Mouse (Mus musculus) kidney, adult 2 months (tissue): Measurements from ENCODE around the gene Oxct2a. TPM values are rescaled to one million over a fixed set of nuclear protein-coding genes. Genes with fewer than 3 reads are reported as not detected.
A peak's percentile ranks its signal among the peaks of the same experiment; 100 is the strongest.
"Not testable (repeated sequence)": the region's sequence is repeated elsewhere in the genome, so short reads cannot be mapped to it uniquely, and the experiment has no call there.

Source experiments
- DNase-seq: peaks from one replicate; pipeline ENCODE4 v3.0.0; 2021
- H3K27ac ChIP-seq: fragments of 200-500 bp; 2 replicates; pipeline ENCODE4 v1.5.1; 2012; ENCODE audit warnings: low read depth, low read length, control low read depth, inconsistent platforms; ENCODE audit not compliant: insufficient read depth
- H3K27me3 ChIP-seq: fragments of 200-500 bp; replicated peaks from 2 replicates; pipeline ENCODE4 v1.6.1; 2012; ENCODE audit warnings: mild to moderate bottlenecking, moderate library complexity, low read length, inconsistent platforms; ENCODE audit not compliant: control insufficient read depth, insufficient read depth
- H3K36me3 ChIP-seq: fragments of 200-500 bp; 2 replicates; pipeline ENCODE4 v1.6.1; 2012; ENCODE audit warnings: mild to moderate bottlenecking, moderate library complexity, low read length, inconsistent platforms; ENCODE audit not compliant: control insufficient read depth, insufficient read depth
- H3K4me1 ChIP-seq: fragments of 200-500 bp; 2 replicates; pipeline ENCODE4 v1.6.1; 2011; ENCODE audit warnings: low read length; ENCODE audit not compliant: control insufficient read depth, insufficient read depth
- H3K4me3 ChIP-seq: fragments of 200-500 bp; 2 replicates; pipeline ENCODE4 v1.5.1; 2011; ENCODE audit warnings: mild to moderate bottlenecking, low read depth, low read length, control low read depth; ENCODE audit not compliant: insufficient read depth
- CTCF ChIP-seq: fragments of 200-500 bp; conservative IDR thresholded peaks from 2 replicates; pipeline ENCODE4 v1.5.1; 2011; ENCODE audit warnings: low read depth, mild to moderate bottlenecking, control low read depth, low read length, moderate library complexity, mixed read lengths; ENCODE audit not compliant: insufficient read depth, insufficient read length
- POLR2A ChIP-seq: fragments of 200-500 bp; IDR thresholded peaks from one replicate; pipeline ENCODE4 v1.6.1; 2011; ENCODE audit warnings: low read depth, low read length, control low read depth
- WGBS: fragments of 180-500 bp; shearing (Covaris S2); methylation state at CpG from one replicate; pipeline ENCODE4 v1.1.7; 2018; 5-methylcytosine and 5-hydroxymethylcytosine counted together
- polyA plus RNA-seq: library from polyadenylated mRNA; depleted of rRNA; stranded (reverse); fragments of >200 nt; gene quantifications from 2 replicates; pipeline ENCODE4 v1.2.3, GENCODE M21; 2012

Gene Oxct2a
- polyA plus RNA-seq, 1 experiment: 0.11 TPM

- DNase-seq: no peak
- Histone ChIP-seq H3K4me3 (no peak overlapping the region), H3K4me1 (no peaks in the 10 kb centered on the region), H3K27me3 (no peaks in the 10 kb centered on the region; the same call in 1 of the 2 replicates), H3K27ac (no peak overlapping the region), H3K36me3 (no peaks in the 10 kb centered on the region)
- WGBS: 88% methylated on average over 5 of the region's 5 CpGs
- no peak for TF ChIP-seq CTCF
- TF ChIP-seq POLR2A: no peak
Measured at GRCm38 (mm10) chr4:123331326-123331725, 7.9 kb upstream of the Oxct2a start.

- H3K27me3 ChIP-seq: no peaks in the 10 kb centered on the region; the same call in 1 of the 2 replicates
- H3K4me1 ChIP-seq: no peaks in the 10 kb centered on the region
- no peak for DNase-seq
- H3K27ac ChIP-seq: no peak overlapping the region
- TF ChIP-seq POLR2A (no peak), CTCF (no peak)
- WGBS: 80% methylated on average over 6 of the region's 6 CpGs
- H3K4me3 ChIP-seq: no peak overlapping the region
- no peaks in the 10 kb centered on the region for H3K36me3 ChIP-seq
Measured at GRCm38 (mm10) chr4:123328946-123329345, 5.5 kb upstream of the Oxct2a start.

GRCm38 (mm10) chr4:123327630-123328029, 4.2 kb upstream of the Oxct2a start:
- no peak for TF ChIP-seq CTCF
- no peak for TF ChIP-seq POLR2A

GRCm38 (mm10) chr4:123326087-123326486, 2.7 kb upstream of the Oxct2a start:
- H3K36me3 ChIP-seq: no peaks in the 10 kb centered on the region
- H3K27ac ChIP-seq: no peak overlapping the region
- no peaks in the 10 kb centered on the region for H3K4me1 ChIP-seq
- no peak overlapping the region for H3K4me3 ChIP-seq
- 60% methylated on average over 3 of the region's 3 CpGs for WGBS
- no peaks in the 10 kb centered on the region for H3K27me3 ChIP-seq
- DNase-seq: no peak
- TF ChIP-seq CTCF: no peak
- TF ChIP-seq POLR2A: no peak

More at GRCm38 (mm10) chr4:123327630-123328029, 4.2 kb upstream of the Oxct2a start:
- H3K27me3 ChIP-seq: no peaks in the 10 kb centered on the region
- 57% methylated on average over 3 of the region's 3 CpGs for WGBS
- no peaks in the 10 kb centered on the region for H3K36me3 ChIP-seq
- no peak overlapping the region for H3K4me3 ChIP-seq
- no peak for DNase-seq
- H3K4me1 ChIP-seq: no peaks in the 10 kb centered on the region
- no peak overlapping the region for H3K27ac ChIP-seq

- not testable (repeated sequence) for H3K27ac ChIP-seq, H3K36me3 ChIP-seq, H3K27me3 ChIP-seq, H3K4me1 ChIP-seq
- DNase-seq: peak; percentile 19
- WGBS: 24% methylated on average over 30 of the region's 38 CpGs
- H3K4me3 ChIP-seq: 0 out of 2 replicates have a peak overlapping the region, but pooled peaks have one; percentile 11
Measured at GRCm38 (mm10) chr4:123322910-123323309, 524 bp downstream of the Oxct2a start.

- no peak overlapping the region for H3K4me3 ChIP-seq
- H3K27me3 ChIP-seq: no peaks in the 10 kb centered on the region
- no peak overlapping the region for H3K27ac ChIP-seq
- TF ChIP-seq POLR2A (no peak), CTCF (no peak)
- H3K4me1 ChIP-seq: no peaks in the 10 kb centered on the region
- H3K36me3 ChIP-seq: no peaks in the 10 kb centered on the region
- WGBS: 94% methylated on average over 3 of the region's 3 CpGs
- no peak for DNase-seq
Measured at GRCm38 (mm10) chr4:123314497-123314896, 8.9 kb downstream of the Oxct2a start.

GRCm38 (mm10) chr4:123313010-123313409, 10.4 kb downstream of the Oxct2a start:
- Histone ChIP-seq H3K27ac (no peak overlapping the region), H3K4me1 (no peaks in the 10 kb centered on the region), H3K4me3 (no peak overlapping the region), H3K36me3 (no peaks in the 10 kb centered on the region), H3K27me3 (no peaks in the 10 kb centered on the region)
- no peak for DNase-seq
- no peak for TF ChIP-seq CTCF
- TF ChIP-seq POLR2A: no peak
- WGBS: 79% methylated on average over 6 of the region's 6 CpGs

- H3K4me1 ChIP-seq: no peaks in the 10 kb centered on the region
- no peaks in the 10 kb centered on the region for H3K36me3 ChIP-seq
- H3K4me3 ChIP-seq: no peak overlapping the region
- WGBS: 91% methylated on average over 7 of the region's 7 CpGs
- DNase-seq: no peak
- no peak for TF ChIP-seq POLR2A
- no peak for TF ChIP-seq CTCF
- H3K27me3 ChIP-seq: no peaks in the 10 kb centered on the region
- H3K27ac ChIP-seq: no peak overlapping the region
Measured at GRCm38 (mm10) chr4:123311845-123312244, 11.6 kb downstream of the Oxct2a start.
